ENCODE assay signal across 9 mouse cellular contexts in the genomic region with DNA sequence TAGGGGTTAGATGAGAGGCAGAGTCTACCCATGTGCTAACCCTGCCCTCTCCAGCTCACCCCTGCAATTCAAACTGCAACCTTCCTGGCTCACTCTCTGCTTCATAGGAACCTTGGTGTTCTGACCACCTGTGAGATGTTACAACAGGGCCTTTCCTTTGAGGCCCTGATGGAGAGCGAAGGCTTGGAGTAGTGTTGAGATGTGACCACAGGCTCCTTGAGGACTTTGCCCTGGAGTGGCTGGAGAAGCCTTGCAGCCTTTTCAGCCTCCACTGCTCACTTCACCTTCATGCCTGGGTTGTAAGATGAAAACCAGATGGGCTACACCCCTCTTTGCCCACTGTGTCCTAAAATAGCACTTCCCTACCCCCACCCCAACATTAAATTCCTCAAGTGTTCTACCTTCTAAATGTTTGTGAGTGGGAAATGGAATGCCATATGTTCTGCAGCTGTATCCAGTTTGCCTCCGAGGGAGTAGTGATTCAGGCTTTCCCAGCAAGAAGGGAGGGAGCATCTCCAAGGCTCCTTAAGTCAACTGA. TPM values are rescaled to one million over a fixed set of nuclear protein-coding genes. Genes with fewer than 3 reads are reported as not detected.
DNase-seq lines count a peak whose midpoint lies in the region; ATAC-seq lines count a peak whose summit lies in the region.
"Had no signal": no experiment of that assay in that cellular context is flagged by ENCODE, and none has a peak within 500 bp of the region (broad histone marks: within the 10 kb centered on the region; RNA-seq: fewer than 3 reads in every experiment).

No protein-coding gene starts in this region.

- no peak overlapping the region for H3K4me3 ChIP-seq in kidney, embryonic 15.5 days (replicated peaks)
- no peak overlapping the region for H3K4me3 ChIP-seq in liver, embryonic 13.5 days (replicated peaks)

- H3K27ac ChIP-seq in kidney, embryonic 15.5 days, result peak overlapping the region; percentile 95
- peak overlapping the region; percentile 96 for H3K27ac ChIP-seq in liver, embryonic 13.5 days

- H3K9me3 ChIP-seq in kidney, embryonic 15.5 days (replicated peaks), result no peaks in the 10 kb centered on the region
- no peaks in the 10 kb centered on the region for H3K9me3 ChIP-seq in liver, embryonic 13.5 days (replicated peaks)

- H3K27me3 ChIP-seq in kidney, embryonic 15.5 days, result no peaks in the 10 kb centered on the region
- no peaks in the 10 kb centered on the region for H3K27me3 ChIP-seq in liver, embryonic 13.5 days

- intact Hi-C loops in gastrocnemius, postnatal 36 days (cut with DNase I), result no loop called here

- H3K4me1 ChIP-seq in kidney, embryonic 15.5 days, result peaks cover 72% of the 10 kb centered on the region
- peaks cover 95% of the 10 kb centered on the region for H3K4me1 ChIP-seq in liver, embryonic 13.5 days (replicated peaks)

- no peak overlapping the region for H3K9ac ChIP-seq in kidney, embryonic 15.5 days
- peak overlapping the region; percentile 70; the same call in 1 of the 2 replicates for H3K9ac ChIP-seq in liver, embryonic 13.5 days

- 52% methylated on average over 2 of the region's 2 CpGs for WGBS in kidney, embryonic 15.5 days
- 84% methylated on average over 2 of the region's 2 CpGs for WGBS in liver, embryonic 13.5 days (ENCODE audit: insufficient replicate concordance)

- ATAC-seq in kidney, embryonic 15.5 days (replicated peaks; ENCODE audit: low FRiP score), result no peak
- no peak for ATAC-seq in liver, embryonic 13.5 days (ENCODE audit: low read depth)
- ATAC-seq: midbrain, embryonic 16.5 days had no signal

- no peak overlapping the region for H3K4me2 ChIP-seq in kidney, embryonic 15.5 days
- H3K4me2 ChIP-seq in liver, embryonic 13.5 days, result 0 out of 2 replicates have a peak overlapping the region, but pooled peaks have one; percentile 67

- no peak for DNase-seq in kidney, postnatal 14 days
- DNase-seq in NIH3T3 (ENCODE audit: low read depth), result peak; percentile 91
- peak; percentile 69 for DNase-seq in embryo, embryonic 11 days
- DNase-seq in liver, embryonic 13.5 days, result no peak
- DNase-seq in adrenal gland, postnatal 4 days (ENCODE audit: low spot score in 2 of 2), result no peak
- no peak for DNase-seq in gastrocnemius, postnatal 36 days
- DNase-seq: kidney, postnatal 10 days had no signal

- H3K36me3 ChIP-seq in kidney, embryonic 15.5 days, result no peaks in the 10 kb centered on the region
- H3K36me3 ChIP-seq in liver, embryonic 13.5 days, result no peaks in the 10 kb centered on the region

RNA-seq across cellular contexts. Expression of a gene that starts 34.5 kb away (rescaled TPM):
- 66.0 and 71.5 TPM in 2 replicates for polyA plus RNA-seq in kidney, embryonic 15.5 days (2015; fragmentation: Nextera tagmentation; extraction: Ambion mirVana)
- polyA plus RNA-seq in liver, embryonic 13.5 days (2015; fragmentation: Nextera tagmentation; extraction: Ambion mirVana), result 35.0 and 42.2 TPM in 2 replicates
- total RNA-seq in adrenal gland, postnatal 4 days (2021), result 100 to 1,000 TPM; 195 to 200 TPM
- 10 to 100 TPM; 12.2 to 13.8 TPM for total RNA-seq in gastrocnemius, postnatal 36 days (2021)

Comparison
In these comparisons a context has a peak if more than half of its experiments do, and no peak if none do; other contexts are left out.
1. DNase-seq: peak in NIH3T3 (single experiment) and embryo, embryonic 11 days (single experiment); none in kidney, postnatal 14 days (single experiment), liver, embryonic 13.5 days (single experiment), adrenal gland, postnatal 4 days (0 of 2) and gastrocnemius, postnatal 36 days (0 of 2).
2. RNA of a gene that starts 34.5 kb away (total RNA-seq): 195 to 200 TPM in adrenal gland, postnatal 4 days; 12.2 to 13.8 TPM in gastrocnemius, postnatal 36 days; every median in the first group is over 10 times any median in the second.